Mouse (Mus musculus): ENCODE measurements around the gene Dab1.

Dab1 gene

GRCm38 (mm10) chr4:103838377-103838776 lies 219.2 kb downstream of the Dab1 start:
- no peak for DNase-seq (ENCODE audit: low spot score)

- DNase-seq (ENCODE audit: low spot score), result no peak
These were observed 220.4 kb downstream of the Dab1 start for GRCm38 (mm10) chr4:103839541-103839940.

GRCm38 (mm10) chr4:103841126-103841525 lies 222.0 kb downstream of the Dab1 start:
- no peak for DNase-seq (ENCODE audit: low spot score)

- DNase-seq (ENCODE audit: low spot score), result no peak
These were observed 225.5 kb downstream of the Dab1 start for GRCm38 (mm10) chr4:103844635-103845034.

- DNase-seq (ENCODE audit: low spot score), result no peak
These were observed 238.0 kb downstream of the Dab1 start for GRCm38 (mm10) chr4:103857173-103857572.

GRCm38 (mm10) chr4:103875564-103875963 lies 256.4 kb downstream of the Dab1 start:
- peak; percentile 57 for DNase-seq (ENCODE audit: low spot score)

- no peak for DNase-seq (ENCODE audit: low spot score)
These were observed 259.7 kb downstream of the Dab1 start for GRCm38 (mm10) chr4:103878841-103879240.

- no peak for DNase-seq (ENCODE audit: low spot score)
These were observed 262.5 kb downstream of the Dab1 start for GRCm38 (mm10) chr4:103881641-103882040.

- no peak for DNase-seq (ENCODE audit: low spot score)
These were observed 268.9 kb downstream of the Dab1 start for GRCm38 (mm10) chr4:103888086-103888485.

GRCm38 (mm10) chr4:103889110-103889509 lies 270.0 kb downstream of the Dab1 start:
- DNase-seq (ENCODE audit: low spot score), result no peak

GRCm38 (mm10) chr4:103896806-103897205 lies 277.6 kb downstream of the Dab1 start:
- no peak for DNase-seq (ENCODE audit: low spot score)

GRCm38 (mm10) chr4:103897702-103898101 lies 278.5 kb downstream of the Dab1 start:
- DNase-seq (ENCODE audit: low spot score), result no peak

- DNase-seq (ENCODE audit: low spot score), result no peak
These were observed 292.3 kb downstream of the Dab1 start for GRCm38 (mm10) chr4:103911441-103911840.

- no peak for DNase-seq (ENCODE audit: low spot score)
These were observed 292.9 kb downstream of the Dab1 start for GRCm38 (mm10) chr4:103912071-103912470.

GRCm38 (mm10) chr4:103922431-103922931 lies 303.3 kb downstream of the Dab1 start:
- DNase-seq (ENCODE audit: low spot score), result no peak

GRCm38 (mm10) chr4:103926682-103927081 lies 307.5 kb downstream of the Dab1 start:
- DNase-seq (ENCODE audit: low spot score), result no peak

- DNase-seq (ENCODE audit: low spot score), result no peak
These were observed 310.5 kb downstream of the Dab1 start for GRCm38 (mm10) chr4:103929631-103930030.

- no peak for DNase-seq (ENCODE audit: low spot score)
These were observed 315.2 kb downstream of the Dab1 start for GRCm38 (mm10) chr4:103934364-103934763.

- no peak for DNase-seq (ENCODE audit: low spot score)
These were observed 329.1 kb downstream of the Dab1 start for GRCm38 (mm10) chr4:103948255-103948654.

- DNase-seq (ENCODE audit: low spot score), result no peak
These were observed 334.6 kb downstream of the Dab1 start for GRCm38 (mm10) chr4:103953652-103954220.

GRCm38 (mm10) chr4:103961134-103962049 lies 342.2 kb downstream of the Dab1 start:
- DNase-seq (ENCODE audit: low spot score), result no peak

GRCm38 (mm10) chr4:103969906-103970305 lies 350.7 kb downstream of the Dab1 start:
- DNase-seq (ENCODE audit: low spot score), result no peak

- DNase-seq (ENCODE audit: low spot score), result no peak
These were observed 355.4 kb downstream of the Dab1 start for GRCm38 (mm10) chr4:103974536-103974935.
